Mouse (Mus musculus) layer of hippocampus, adult 11-12 months (tissue): ENCODE data around the gene Sema4d.
A peak's percentile ranks its signal among the peaks of the same experiment; 100 is the strongest.
"Not testable (repeated sequence)": the region's sequence is repeated elsewhere in the genome, so short reads cannot be mapped to it uniquely, and the experiment has no call there.

ENCODE experiments used
- DNase-seq: peaks from one replicate; pipeline ENCODE4 v3.0.0; 2022; ENCODE audit warnings: low spot score

Sema4d gene

DNA sequence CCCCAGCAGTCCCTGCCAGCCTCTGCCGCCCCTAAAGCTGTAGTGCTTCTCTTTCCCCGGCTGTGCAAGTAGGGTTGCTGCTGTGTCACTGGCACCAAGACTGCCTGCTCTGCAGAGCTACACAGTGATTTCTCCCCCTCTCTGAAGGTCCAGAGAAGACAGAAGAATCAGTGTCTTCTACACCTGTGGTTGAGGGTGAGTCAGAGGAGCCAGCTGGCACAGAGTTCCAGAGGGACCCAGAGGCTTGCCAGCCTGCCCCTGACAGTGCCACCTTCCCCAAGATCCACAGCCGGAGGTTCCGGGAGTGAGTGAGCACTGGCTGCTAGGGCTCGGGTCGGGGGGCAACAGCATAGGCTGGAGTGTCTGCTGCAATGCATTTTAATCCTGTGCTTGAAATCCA lies 114.9 kb downstream of the Sema4d start:
- DNase-seq: no peak

DNA sequence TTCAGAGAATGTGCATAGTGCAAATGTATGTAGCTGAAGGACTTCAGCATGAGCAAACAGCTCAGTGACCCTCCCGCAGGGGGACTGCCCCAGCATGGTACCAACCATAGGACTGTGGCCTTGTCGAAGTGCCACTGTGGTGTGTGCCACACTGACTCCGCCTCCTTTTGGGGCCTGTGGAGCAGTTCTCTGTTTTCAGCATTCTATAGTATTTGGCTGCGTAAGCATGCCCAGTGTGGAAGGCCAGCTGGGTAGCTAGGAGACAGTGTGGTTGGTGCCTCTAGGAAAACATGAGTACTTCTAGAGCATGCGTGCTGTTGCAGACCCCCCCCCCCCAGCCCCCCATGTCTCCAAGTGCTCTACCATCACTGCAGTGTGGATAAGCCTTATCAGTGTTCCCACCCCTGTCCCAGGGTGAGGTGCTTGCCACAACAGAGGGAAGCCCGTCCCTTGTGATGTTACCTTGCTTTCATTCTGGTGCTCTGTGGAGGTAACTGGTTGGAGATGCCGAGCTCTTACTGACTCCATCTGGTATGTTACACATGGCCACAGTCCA lies 115.8 kb downstream of the Sema4d start:
- DNase-seq: no peak

DNA sequence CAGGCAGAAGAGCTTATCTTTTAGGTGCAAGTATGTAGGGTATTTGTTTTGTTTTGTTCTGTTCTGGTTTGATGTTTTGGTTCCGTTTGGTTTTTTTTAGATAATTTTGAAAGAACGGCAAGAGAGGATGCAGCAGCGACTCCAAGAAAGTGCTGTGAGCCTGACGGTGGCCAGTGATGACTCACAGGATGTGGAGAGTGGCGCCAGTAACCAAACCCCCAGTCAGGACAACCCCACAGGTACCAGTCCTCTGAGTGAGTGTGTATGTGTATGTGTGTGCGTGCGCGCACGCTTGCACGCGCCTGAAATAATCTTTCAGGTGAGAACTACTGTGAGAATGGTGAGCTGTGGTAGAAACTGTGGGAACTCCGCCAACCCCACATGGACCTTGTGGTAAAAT lies 116.5 kb downstream of the Sema4d start:
- no peak for DNase-seq

DNA sequence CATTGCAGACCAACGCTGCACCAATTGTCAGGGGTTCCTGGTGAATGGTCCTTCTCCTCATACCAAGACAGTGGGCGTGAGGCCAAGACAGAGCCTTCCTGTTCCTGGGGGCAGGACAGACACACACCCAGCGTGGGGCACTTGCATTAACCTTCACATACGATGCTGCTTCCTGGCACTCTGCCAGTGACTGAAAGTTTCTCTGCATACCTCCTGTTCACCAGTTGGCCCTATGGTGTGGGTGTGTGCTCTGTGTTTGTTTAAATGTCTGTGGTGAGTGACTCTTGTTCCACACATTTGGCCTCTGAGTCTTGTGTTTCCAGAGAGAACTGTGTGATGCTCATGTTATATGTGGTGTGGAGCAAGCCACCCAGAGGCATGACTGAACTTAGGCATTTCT lies 116.9 kb downstream of the Sema4d start:
- no peak for DNase-seq

- DNase-seq: not testable (repeated sequence)
These were observed 125.4 kb downstream of the Sema4d start for GRCm38 (mm10) chr13:51668195-51668594.

GRCm38 (mm10) chr13:51663561-51663960 lies 130.0 kb downstream of the Sema4d start:
- no peak for DNase-seq

GRCm38 (mm10) chr13:51659573-51659972 lies 134.0 kb downstream of the Sema4d start:
- DNase-seq: no peak

GRCm38 (mm10) chr13:51658094-51658493 lies 135.5 kb downstream of the Sema4d start:
- no peak for DNase-seq

DNA sequence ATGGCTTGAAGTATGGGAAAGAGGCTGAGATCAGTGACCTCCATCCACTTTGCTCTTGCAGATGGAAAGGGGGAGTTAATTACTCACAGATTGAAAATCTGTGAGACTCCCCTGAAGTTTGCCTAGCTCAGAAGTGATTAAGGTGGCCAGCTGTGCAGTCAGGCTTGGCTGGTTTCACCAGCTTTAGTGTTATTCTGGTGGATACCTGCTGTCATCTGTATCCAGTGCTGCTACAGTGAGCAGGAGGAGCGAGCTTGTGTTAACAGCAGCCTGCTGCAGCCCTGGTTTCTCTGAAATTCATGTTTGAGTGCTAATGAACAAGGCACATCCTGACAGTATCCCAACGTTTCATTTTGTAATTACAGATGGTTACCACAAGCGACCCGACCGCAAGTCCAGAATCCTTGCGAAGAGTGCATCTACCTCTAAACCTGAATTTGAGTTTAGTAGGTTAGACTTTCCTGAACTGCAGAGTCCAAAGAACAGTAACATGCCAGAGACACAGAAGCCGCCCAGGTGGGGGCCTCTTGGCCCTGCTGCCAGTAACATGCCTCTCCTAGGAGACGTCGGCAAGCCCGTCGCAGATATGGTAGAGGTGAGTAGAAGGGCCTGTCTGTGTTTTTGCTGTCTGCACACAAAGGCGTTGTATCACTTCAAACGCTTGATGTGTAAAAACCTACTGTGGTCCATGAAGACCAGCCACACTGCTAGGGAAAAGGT lies 136.9 kb downstream of the Sema4d start:
- DNase-seq: no peak

GRCm38 (mm10) chr13:51653961-51654360 lies 139.6 kb downstream of the Sema4d start:
- no peak for DNase-seq

GRCm38 (mm10) chr13:51653159-51653558 lies 140.4 kb downstream of the Sema4d start:
- no peak for DNase-seq

DNA sequence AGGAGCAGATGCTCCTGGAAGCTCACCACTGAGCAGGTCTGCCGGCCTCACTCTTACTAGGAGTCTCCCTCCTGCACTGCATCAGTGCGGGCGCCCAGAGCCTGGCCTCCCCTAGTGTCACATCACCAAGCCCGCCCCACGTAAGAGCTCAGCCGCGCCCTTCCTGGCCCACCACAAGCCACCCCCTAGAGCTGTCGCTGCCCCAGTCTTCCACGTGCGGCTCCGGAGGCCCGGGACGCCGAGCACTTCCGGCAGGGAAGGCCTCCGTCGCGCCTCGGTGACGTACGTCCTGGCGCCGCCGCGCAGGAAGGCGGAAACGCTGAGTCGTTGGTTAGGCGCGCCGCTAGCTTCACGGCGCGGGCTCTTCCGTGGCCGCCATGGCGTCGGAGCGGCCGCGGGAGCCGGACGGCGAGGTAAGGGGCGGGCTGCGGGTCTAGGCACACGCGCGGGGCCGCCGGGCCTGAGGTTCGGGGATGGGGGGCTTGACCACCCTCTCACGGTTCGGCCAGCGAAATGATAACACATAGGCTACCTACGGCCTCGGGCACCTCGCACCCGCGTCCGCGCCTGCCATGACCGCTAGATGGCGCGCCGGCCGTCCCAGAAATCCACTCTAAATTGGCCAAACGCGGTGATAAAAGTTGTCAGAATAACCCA lies 142.0 kb downstream of the Sema4d start, which contains the start of gene Secisbp2:
TSS of gene Secisbp2 (plus strand) at position 290 of the 657 bp plus-strand sequence.
- DNase-seq: peak; percentile 93

- no peak for DNase-seq
These were observed 143.8 kb downstream of the Sema4d start for GRCm38 (mm10) chr13:51649740-51650139.

DNA sequence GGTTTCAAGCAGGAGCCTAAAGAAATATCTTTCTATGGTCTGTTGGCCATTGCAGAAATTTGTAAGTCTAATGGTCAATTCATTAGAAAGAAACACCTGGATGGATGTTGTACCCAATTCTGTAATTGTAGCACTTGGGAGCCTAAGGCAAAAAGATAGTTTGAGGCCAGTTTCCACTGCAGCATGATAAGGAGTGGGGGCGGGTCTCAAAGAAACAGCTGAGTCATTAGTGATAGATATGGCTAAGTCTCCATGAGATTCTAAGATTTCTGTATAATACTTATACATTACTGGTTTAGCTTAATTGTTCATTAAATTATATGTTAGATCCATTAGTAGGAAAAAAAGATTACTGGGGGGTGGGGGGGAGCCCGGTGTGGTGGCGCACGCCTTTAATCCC lies 145.3 kb downstream of the Sema4d start:
- no peak for DNase-seq

GRCm38 (mm10) chr13:51647770-51648169 lies 145.8 kb downstream of the Sema4d start:
- no peak for DNase-seq

DNA sequence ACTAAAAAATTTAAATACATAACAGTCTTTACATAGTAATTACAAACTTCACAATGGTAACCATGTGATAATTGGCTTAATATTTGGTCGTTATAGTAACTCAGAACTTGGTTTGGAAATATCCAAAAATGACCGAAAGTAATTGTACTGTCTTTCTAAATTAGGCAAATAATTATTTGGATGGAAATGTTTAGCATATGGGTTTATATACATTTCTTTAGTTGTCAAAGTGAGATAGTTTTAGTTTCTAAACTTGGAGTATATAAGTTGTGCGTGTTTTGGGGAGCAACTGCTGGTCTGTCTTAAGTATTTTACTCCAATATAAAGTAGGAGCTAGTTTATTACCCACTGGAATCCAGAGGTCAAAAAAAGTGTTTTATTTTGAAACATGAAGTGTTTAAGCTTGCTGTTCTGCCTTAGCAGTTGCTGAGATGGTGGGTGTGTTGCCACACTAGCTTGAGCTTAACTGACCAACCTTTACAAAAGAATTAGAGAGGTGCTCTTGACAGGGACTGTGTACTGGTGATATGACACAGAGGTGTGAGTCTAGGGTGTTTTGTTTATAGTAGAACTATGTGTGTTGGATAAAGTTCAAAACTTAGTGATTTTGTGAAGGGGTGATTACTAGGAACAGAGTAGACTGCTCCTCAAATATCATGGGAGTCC lies 147.1 kb downstream of the Sema4d start:
- DNase-seq: no peak

GRCm38 (mm10) chr13:51645872-51646271 lies 147.7 kb downstream of the Sema4d start:
- no peak for DNase-seq

- peak; percentile 98 for DNase-seq
These were observed 148.4 kb downstream of the Sema4d start, which contains the start of gene Cks2 for GRCm38 (mm10) chr13:51644829-51645789. Cks2 (plus strand) TSS chr13:51645232.

GRCm38 (mm10) chr13:51643924-51644828 lies 149.4 kb downstream of the Sema4d start:
- DNase-seq: no peak

DNA sequence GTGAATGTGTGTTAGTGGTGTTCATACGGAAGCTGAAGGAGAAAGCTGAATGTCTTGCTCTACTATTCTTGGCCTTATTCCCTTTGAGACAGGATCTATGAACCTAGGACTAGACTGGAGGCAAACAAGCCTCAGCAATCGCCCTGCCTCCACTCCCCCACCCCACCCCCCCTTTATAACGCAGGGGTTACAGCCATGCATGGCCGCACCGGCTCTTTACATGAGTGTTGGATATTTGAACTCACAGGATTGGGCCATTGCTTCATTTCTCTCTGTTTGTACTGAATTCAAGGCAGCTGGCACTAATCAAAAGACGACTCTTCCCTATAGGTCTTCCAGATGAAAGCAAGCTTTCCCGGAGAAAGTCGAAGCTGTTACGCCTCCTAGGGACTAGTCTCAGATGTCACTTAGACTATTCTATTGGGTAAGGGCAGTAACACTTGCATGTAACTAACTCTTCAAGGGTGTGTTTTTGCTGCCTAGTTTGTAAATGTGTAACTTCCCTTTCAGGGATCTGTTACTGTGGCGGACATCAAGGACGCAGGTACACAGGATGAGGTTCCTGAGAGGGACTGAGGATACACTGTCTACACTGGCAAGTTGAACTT lies 151.3 kb downstream of the Sema4d start:
- DNase-seq: no peak
